Mouse (Mus musculus) liver, embryonic 14.5 days (tissue): ENCODE data around the gene Borcs5.

Experiments
- CTCF ChIP-seq: IDR thresholded peaks from 2 replicates; pipeline ENCODE4 v1.5.1; 2016; ENCODE audit warnings: antibody characterized with exemption, low read depth, control low read depth
- EP300 ChIP-seq: IDR thresholded peaks from 2 replicates; pipeline ENCODE4 v1.6.1; 2016; ENCODE audit warnings: antibody characterized with exemption, low read depth

DNA sequence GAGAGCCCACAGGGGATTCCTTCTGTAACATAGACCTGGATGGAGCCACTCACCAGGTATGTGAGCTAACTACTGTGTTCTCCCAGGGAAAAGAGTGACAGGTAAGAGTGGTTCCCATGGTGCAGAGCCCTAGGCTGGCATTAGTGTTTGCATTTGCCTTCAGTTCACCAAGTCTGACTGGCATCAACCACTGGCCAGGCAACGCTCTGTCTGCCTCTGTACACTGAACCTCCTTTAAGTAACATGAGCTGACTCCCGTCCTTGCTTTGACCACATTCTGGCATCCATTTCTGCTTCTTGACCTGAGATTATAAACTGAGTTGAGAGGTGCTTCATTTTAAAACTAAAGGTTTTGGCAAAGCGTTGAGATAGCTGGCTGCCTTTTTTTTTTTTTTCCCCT is 56.3 kb downstream of the Borcs5 start:
- TF ChIP-seq CTCF: no peak
- no peak for TF ChIP-seq EP300
